Mouse (Mus musculus) gastrocnemius, postnatal 36 days (tissue): Measurements from ENCODE around the gene Slc7a15. TPM values are rescaled to one million over a fixed set of nuclear protein-coding genes. Genes with fewer than 3 reads are reported as not detected.

Experiments used
- DNase-seq, 2 experiments: peaks; one replicate each; pipeline ENCODE4 v3.0.0; 2022
- intact Hi-C: fragments of 180-260 bp; cut with DNase I; formaldehyde crosslinking; loops from one replicate; pipeline ENCODE4 v1.15.1; 2025
- total RNA-seq, 2 experiments: library from RNA; stranded (reverse); gene quantifications; 2 replicates each; pipeline ENCODE4 v1.2.3; 2021

Gene Slc7a15
- total RNA-seq, 2 experiments from 2014 or later, result not detected

GRCm38 (mm10) chr12:8511037-8511882 is 87.6 kb downstream of the Slc7a15 start:
- intact Hi-C loops, result no loop called here
- no peak for DNase-seq

- no peak for DNase-seq
- intact Hi-C loops, result no loop called here
Observed at GRCm38 (mm10) chr12:8510317-8510988, 88.4 kb downstream of the Slc7a15 start.

GRCm38 (mm10) chr12:8509693-8510092 is 89.2 kb downstream of the Slc7a15 start:
- intact Hi-C loops, result loop anchor here (10.0 kb wide), 1 partner anchor 295 kb away; no protein-coding TSS in a partner anchor
- no peak for DNase-seq

GRCm38 (mm10) chr12:8506954-8507707 is 91.7 kb downstream of the Slc7a15 start:
- DNase-seq, result no peak
- intact Hi-C loops, result loop anchor here (10.0 kb wide), 1 partner anchor 292 kb away; no protein-coding TSS in a partner anchor

GRCm38 (mm10) chr12:8504131-8504530 is 94.7 kb downstream of the Slc7a15 start:
- no peak for DNase-seq
- intact Hi-C loops, result loop anchor here (10.0 kb wide), 1 partner anchor 289 kb away; no protein-coding TSS in a partner anchor

GRCm38 (mm10) chr12:8502546-8502945 is 96.3 kb downstream of the Slc7a15 start:
- DNase-seq, result peak in 1 of 2 experiments; percentile 41
- intact Hi-C loops, result loop anchor here (10.0 kb wide), 1 partner anchor 288 kb away; no protein-coding TSS in a partner anchor

- intact Hi-C loops, result loop anchor here (1.0 to 10.0 kb wide), 2 partner anchors 174 to 287 kb away; no protein-coding TSS in a partner anchor
- DNase-seq, result no peak
Observed at GRCm38 (mm10) chr12:8501571-8502305, 97.1 kb downstream of the Slc7a15 start.

GRCm38 (mm10) chr12:8500597-8501570 is 98.0 kb downstream of the Slc7a15 start:
- intact Hi-C loops, result loop anchor here (1.0 to 10.0 kb wide), 2 partner anchors 174 to 286 kb away; no protein-coding TSS in a partner anchor
- no peak for DNase-seq

- DNase-seq, result peak; percentile 93 to 95
- intact Hi-C loops, result loop anchor here (5.0 to 10.0 kb wide), 2 partner anchors 113 to 285 kb away; no protein-coding TSS in a partner anchor
Observed at GRCm38 (mm10) chr12:8499871-8500596, 98.8 kb downstream of the Slc7a15 start, which contains the start of gene Rhob. TSS of gene Rhob (minus strand) at chr12:8500009.

- peak; percentile 33 to 75 for DNase-seq
- intact Hi-C loops, result loop anchor here (5.0 kb wide), 1 partner anchor 112 kb away; no protein-coding TSS in a partner anchor
Observed at GRCm38 (mm10) chr12:8499001-8499870, 99.6 kb downstream of the Slc7a15 start.

GRCm38 (mm10) chr12:8498591-8499000 is 100.3 kb downstream of the Slc7a15 start:
- intact Hi-C loops, result loop anchor here (5.0 kb wide), 1 partner anchor 111 kb away; no protein-coding TSS in a partner anchor
- DNase-seq, result no peak

- intact Hi-C loops, result loop anchor here (5.0 kb wide), 1 partner anchor 111 kb away; no protein-coding TSS in a partner anchor
- DNase-seq, result no peak
Observed at GRCm38 (mm10) chr12:8498148-8498571, 100.7 kb downstream of the Slc7a15 start.

GRCm38 (mm10) chr12:8497314-8497706 is 101.6 kb downstream of the Slc7a15 start:
- DNase-seq, result no peak
- intact Hi-C loops, result loop anchor here (2.0 to 5.0 kb wide), 2 partner anchors 51 to 110 kb away; no protein-coding TSS in a partner anchor

- DNase-seq, result no peak
- intact Hi-C loops, result loop anchor here (2.0 to 5.0 kb wide), 2 partner anchors 50 to 109 kb away; no protein-coding TSS in a partner anchor
Observed at GRCm38 (mm10) chr12:8496679-8497313, 102.1 kb downstream of the Slc7a15 start.

GRCm38 (mm10) chr12:8495881-8496678 is 102.8 kb downstream of the Slc7a15 start:
- peak; percentile 39 to 56 for DNase-seq
- intact Hi-C loops, result loop anchor here (2.0 to 5.0 kb wide), 2 partner anchors 49 to 109 kb away; no protein-coding TSS in a partner anchor
